Mouse (Mus musculus) midbrain, embryonic 11.5 days (tissue): ENCODE measurements at regions not wholly inside any gene's neighbourhood (a gene's known extent, or its start where the extent isn't known, plus 50 kb on each side); places are given as distances from the start of the nearest gene placed in this dataset.
A peak's percentile ranks its signal among the peaks of the same experiment; 100 is the strongest.

ENCODE experiments used
- ATAC-seq: fragments of 200-750 bp; cut with Nextera tagmentation; 2 replicates; pipeline ENCODE4 v1.8.0; 2017; ENCODE audit warnings: moderate TSS enrichment, moderate library complexity; ENCODE audit not compliant: low FRiP score
- DNase-seq: peaks from one replicate; pipeline ENCODE4 v3.0.0; 2015; ENCODE audit warnings: low spot score; ENCODE audit errors: missing footprints
- H3K27ac ChIP-seq: fragments of 300-500 bp; sonication (generic); 2 replicates; pipeline ENCODE4 v1.5.1; 2014; ENCODE audit warnings: low read depth, low read length
- H3K27me3 ChIP-seq: fragments of 300-500 bp; sonication (generic); 2 replicates; pipeline ENCODE4 v1.6.1; 2014; ENCODE audit warnings: mild to moderate bottlenecking, low read length, moderate library complexity, mixed read lengths; ENCODE audit not compliant: control insufficient read depth, insufficient read depth
- H3K36me3 ChIP-seq: fragments of 300-500 bp; sonication (generic); 2 replicates; pipeline ENCODE4 v1.6.1; 2014; ENCODE audit warnings: mild to moderate bottlenecking, low read length, moderate library complexity, mixed read lengths; ENCODE audit not compliant: control insufficient read depth, insufficient read depth
- H3K4me1 ChIP-seq: fragments of 300-500 bp; sonication (generic); 2 replicates; pipeline ENCODE4 v1.6.1; 2014; ENCODE audit warnings: low read length; ENCODE audit not compliant: control insufficient read depth, insufficient read depth
- H3K4me2 ChIP-seq: fragments of 300-500 bp; sonication (generic); 2 replicates; pipeline ENCODE4 v1.6.1; 2014; ENCODE audit warnings: mild to moderate bottlenecking, moderate library complexity
- H3K4me3 ChIP-seq: fragments of 300-500 bp; sonication (generic); 2 replicates; pipeline ENCODE4 v1.5.1; 2014; ENCODE audit warnings: low read depth, low read length
- H3K9ac ChIP-seq: fragments of 300-500 bp; sonication (generic); 2 replicates; pipeline ENCODE4 v1.6.1; 2014; ENCODE audit warnings: low read length
- H3K9me3 ChIP-seq: fragments of 300-500 bp; sonication (generic); 2 replicates; pipeline ENCODE4 v1.6.1; 2016; ENCODE audit warnings: low read length; ENCODE audit not compliant: control insufficient read depth
- WGBS: fragments of 180-500 bp; shearing (Covaris S2); extraction: QIAGEN DNeasy Blood & Tissue Kit; methylation state at CpG from one replicate; pipeline ENCODE4 v1.1.7; 2014; 5-methylcytosine and 5-hydroxymethylcytosine counted together

GRCm38 (mm10) chr5:126350936-126351335 is 819.4 kb downstream of the Tmem132b start:
- Histone ChIP-seq H3K4me1 (no peaks in the 10 kb centered on the region), H3K4me3 (no peak overlapping the region), H3K9ac (no peak overlapping the region), H3K27ac (no peak overlapping the region), H3K9me3 (no peaks in the 10 kb centered on the region; the same call in 1 of the 2 replicates), H3K36me3 (no peaks in the 10 kb centered on the region), H3K27me3 (no peaks in the 10 kb centered on the region), H3K4me2 (no peak overlapping the region)
- DNase-seq (peak; percentile 73), ATAC-seq (no peak)
- 91% methylated on average over 2 of the region's 2 CpGs for WGBS

GRCm38 (mm10) chr5:126369436-126369835 is 837.9 kb downstream of the Tmem132b start:
- WGBS, result 86% methylated on average over 2 of the region's 2 CpGs
- Histone ChIP-seq H3K36me3 (no peaks in the 10 kb centered on the region), H3K27me3 (no peaks in the 10 kb centered on the region), H3K9ac (no peak overlapping the region), H3K4me2 (no peak overlapping the region), H3K9me3 (no peaks in the 10 kb centered on the region), H3K27ac (no peak overlapping the region), H3K4me1 (no peaks in the 10 kb centered on the region), H3K4me3 (no peak overlapping the region)
- DNase-seq, result no peak
- no peak for ATAC-seq

DNA sequence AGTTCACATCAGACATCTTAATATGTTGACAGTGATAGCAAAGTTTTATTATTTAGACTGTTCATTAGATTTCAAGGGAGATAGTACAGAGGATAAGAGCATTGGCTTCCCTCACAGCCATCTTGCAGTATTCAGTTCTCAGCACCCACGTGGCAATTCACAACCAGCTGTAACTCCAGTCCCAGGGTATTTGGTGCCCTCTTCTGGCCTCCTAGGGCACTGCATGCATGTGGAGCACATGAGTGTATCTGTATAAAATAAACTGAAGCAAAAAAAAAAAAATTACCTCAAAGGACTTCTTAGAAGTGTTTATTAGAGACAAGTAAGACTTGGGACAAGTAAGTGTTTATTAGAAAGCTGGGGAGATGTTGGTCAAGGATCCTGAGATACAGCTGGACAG is 849.3 kb upstream of the Tmem132c start:
- Histone ChIP-seq H3K36me3 (no peaks in the 10 kb centered on the region), H3K4me1 (no peaks in the 10 kb centered on the region), H3K27me3 (no peaks in the 10 kb centered on the region), H3K4me3 (no peak overlapping the region), H3K4me2 (no peak overlapping the region), H3K9ac (no peak overlapping the region), H3K9me3 (no peaks in the 10 kb centered on the region), H3K27ac (no peak overlapping the region)
- DNase-seq, result no peak
- no peak for ATAC-seq
- 50% methylated on average over 1 of the region's 1 CpGs for WGBS

DNA sequence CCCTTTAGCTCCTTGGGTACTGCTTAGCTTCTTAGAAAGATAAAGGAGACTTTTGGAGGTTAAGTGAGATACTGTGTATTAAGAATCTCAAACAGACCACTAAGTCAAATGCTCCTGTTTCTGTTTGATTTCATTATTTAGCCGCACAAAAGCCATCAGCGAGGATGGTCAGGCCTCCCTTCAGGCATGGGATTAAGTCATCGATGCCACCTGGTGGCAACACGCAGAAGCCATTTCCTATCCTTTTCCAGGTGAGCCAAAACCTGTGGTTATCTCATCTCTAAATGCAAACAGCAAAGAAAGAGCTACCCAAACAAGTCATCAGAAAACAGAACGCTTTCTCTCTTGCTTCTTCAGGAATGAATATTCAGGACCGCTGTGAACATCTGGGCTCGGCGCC is 846.3 kb upstream of the Tmem132c start:
- no peak overlapping the region for H3K4me3 ChIP-seq
- DNase-seq (no peak), ATAC-seq (no peak)
- no peaks in the 10 kb centered on the region for H3K27me3 ChIP-seq
- H3K27ac ChIP-seq, result no peak overlapping the region
- H3K9me3 ChIP-seq, result no peaks in the 10 kb centered on the region
- H3K4me1 ChIP-seq, result no peaks in the 10 kb centered on the region
- no peaks in the 10 kb centered on the region for H3K36me3 ChIP-seq
- no peak overlapping the region for H3K9ac ChIP-seq
- no peak overlapping the region for H3K4me2 ChIP-seq
- 44% methylated on average over 8 of the region's 8 CpGs for WGBS

- H3K4me2 ChIP-seq, result no peak overlapping the region
- no peak for ATAC-seq
- no peak overlapping the region for H3K9ac ChIP-seq
- DNase-seq, result no peak
- H3K36me3 ChIP-seq, result no peaks in the 10 kb centered on the region
- H3K27me3 ChIP-seq, result no peaks in the 10 kb centered on the region
- 65% methylated on average over 1 of the region's 1 CpGs for WGBS
- H3K4me1 ChIP-seq, result no peaks in the 10 kb centered on the region
- no peaks in the 10 kb centered on the region for H3K9me3 ChIP-seq
- H3K27ac ChIP-seq, result no peak overlapping the region
- H3K4me3 ChIP-seq, result no peak overlapping the region
These were observed 809.9 kb upstream of the Tmem132c start for GRCm38 (mm10) chr5:126431748-126432147.

- 94% methylated on average over 1 of the region's 1 CpGs for WGBS
- no peak overlapping the region for H3K4me3 ChIP-seq
These were observed 802.9 kb upstream of the Tmem132c start for GRCm38 (mm10) chr5:126438696-126439095.

GRCm38 (mm10) chr5:126440516-126440915 is 801.1 kb upstream of the Tmem132c start:
- Histone ChIP-seq H3K27me3 (no peaks in the 10 kb centered on the region), H3K36me3 (no peaks in the 10 kb centered on the region), H3K4me3 (no peak overlapping the region), H3K4me1 (no peaks in the 10 kb centered on the region), H3K27ac (no peak overlapping the region), H3K4me2 (no peak overlapping the region), H3K9ac (no peak overlapping the region), H3K9me3 (no peaks in the 10 kb centered on the region)
- DNase-seq (no peak), ATAC-seq (no peak)
- 90% methylated on average over 1 of the region's 1 CpGs for WGBS

More at GRCm38 (mm10) chr5:126438696-126439095, 802.9 kb upstream of the Tmem132c start:
- H3K4me2 ChIP-seq, result no peak overlapping the region
- H3K27me3 ChIP-seq, result no peaks in the 10 kb centered on the region
- DNase-seq (no peak), ATAC-seq (no peak)
- H3K9ac ChIP-seq, result no peak overlapping the region
- no peak overlapping the region for H3K27ac ChIP-seq
- no peaks in the 10 kb centered on the region for H3K9me3 ChIP-seq
- H3K36me3 ChIP-seq, result no peaks in the 10 kb centered on the region
- no peaks in the 10 kb centered on the region for H3K4me1 ChIP-seq

DNA sequence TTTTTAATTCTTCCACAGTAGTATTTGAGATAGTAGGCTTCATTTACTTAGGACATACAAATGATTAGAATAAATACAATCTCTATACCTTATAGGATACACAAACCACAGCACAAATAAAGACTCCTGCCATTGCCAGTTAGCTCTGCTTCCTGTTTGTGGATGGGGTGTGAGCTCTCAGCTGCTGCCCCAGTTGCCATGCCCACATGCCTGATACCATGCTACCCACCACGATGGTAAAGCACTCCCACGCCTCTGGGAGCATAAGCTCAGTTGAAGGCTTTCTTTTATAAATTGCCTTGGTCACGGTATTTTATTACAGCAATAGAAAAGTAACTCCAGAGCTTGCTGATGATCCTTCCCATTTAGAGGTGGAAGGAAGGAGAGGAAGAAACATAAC is 765.8 kb upstream of the Tmem132c start:
- Histone ChIP-seq H3K4me3 (no peak overlapping the region), H3K4me2 (no peak overlapping the region), H3K27me3 (no peaks in the 10 kb centered on the region), H3K9ac (no peak overlapping the region), H3K9me3 (no peaks in the 10 kb centered on the region), H3K27ac (no peak overlapping the region), H3K4me1 (no peaks in the 10 kb centered on the region), H3K36me3 (no peaks in the 10 kb centered on the region)
- DNase-seq (no peak), ATAC-seq (no peak)
- WGBS, result 70% methylated on average over 3 of the region's 3 CpGs

DNA sequence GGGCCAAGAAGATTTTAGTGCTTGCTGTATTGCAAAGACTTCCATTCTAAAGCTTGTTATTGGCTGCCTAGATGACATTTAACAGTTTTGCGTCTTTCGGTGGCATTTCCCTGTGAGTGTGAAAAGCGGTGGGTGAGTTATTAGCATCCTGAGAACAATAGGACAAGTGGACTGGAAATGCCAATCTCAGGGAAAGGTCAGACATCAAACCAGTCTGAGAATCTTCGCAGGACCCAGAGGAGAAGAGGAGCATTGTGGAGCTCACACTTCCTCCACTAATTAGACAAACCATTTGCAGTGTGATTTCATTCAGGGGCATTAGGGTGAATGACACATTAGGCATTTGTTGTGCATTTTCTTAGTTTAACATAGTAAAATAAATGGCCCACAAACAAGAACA is 719.5 kb upstream of the Tmem132c start:
- DNase-seq (no peak), ATAC-seq (no peak)
- Histone ChIP-seq H3K36me3 (no peaks in the 10 kb centered on the region), H3K4me1 (no peaks in the 10 kb centered on the region), H3K9ac (no peak overlapping the region), H3K9me3 (no peaks in the 10 kb centered on the region), H3K4me3 (no peak overlapping the region), H3K4me2 (no peak overlapping the region), H3K27me3 (no peaks in the 10 kb centered on the region), H3K27ac (no peak overlapping the region)
- WGBS, result 30% methylated on average over 4 of the region's 4 CpGs

- H3K9ac ChIP-seq, result no peak overlapping the region
- 82% methylated on average over 4 of the region's 4 CpGs for WGBS
These were observed 715.7 kb upstream of the Tmem132c start for GRCm38 (mm10) chr5:126525863-126526262.

More at GRCm38 (mm10) chr5:126525863-126526262, 715.7 kb upstream of the Tmem132c start:
- H3K9me3 ChIP-seq, result no peaks in the 10 kb centered on the region
- no peaks in the 10 kb centered on the region for H3K27me3 ChIP-seq
- ATAC-seq (no peak), DNase-seq (no peak)
- H3K36me3 ChIP-seq, result no peaks in the 10 kb centered on the region
- no peak overlapping the region for H3K4me2 ChIP-seq
- no peak overlapping the region for H3K4me3 ChIP-seq
- no peaks in the 10 kb centered on the region for H3K4me1 ChIP-seq
- H3K27ac ChIP-seq, result no peak overlapping the region
